Comparison of ENCODE assay signal across 1 mouse cellular context in genomic region chr2:27032361-27032760, GRCm38 (mm10).
A peak's percentile ranks its signal among the peaks of the same experiment; 100 is the strongest.
TF ChIP-seq lines count a peak whose summit lies in the region.

No protein-coding gene starts in this region.

TF ChIP-seq in CH12.LX, 34 proteins besides CTCF, POLR2A, EP300 and RAD21:
- TF ChIP-seq MAFK (IDR thresholded peaks at IDR 0.05; ENCODE audit: insufficient replicate concordance, low read length) (no peak), CHD2 (IDR thresholded peaks at IDR 0.05; ENCODE audit: low read length) (no peak), HCFC1 (IDR thresholded peaks at IDR 0.05; ENCODE audit: low read depth, low read length) (no peak), ETS1 (conservative IDR thresholded peaks at IDR 0.05; ENCODE audit: low read depth, low read length) (no peak), SMC3 (IDR thresholded peaks at IDR 0.05; ENCODE audit: low read depth, low read length) (0 out of 2 replicates have a peak, but pooled peaks have one; percentile 5), ZMIZ1 (IDR thresholded peaks at IDR 0.05; ENCODE audit: low read depth, low read length) (no peak)
